Mouse (Mus musculus): Measurements from ENCODE around the gene Praf2. TPM values are rescaled to one million over a fixed set of nuclear protein-coding genes. Genes with fewer than 3 reads are reported as not detected.

Praf2 gene
- total and polyA plus RNA-seq, 3 experiments, result 25.7 to 49.1 (median 40.6) TPM

DNA sequence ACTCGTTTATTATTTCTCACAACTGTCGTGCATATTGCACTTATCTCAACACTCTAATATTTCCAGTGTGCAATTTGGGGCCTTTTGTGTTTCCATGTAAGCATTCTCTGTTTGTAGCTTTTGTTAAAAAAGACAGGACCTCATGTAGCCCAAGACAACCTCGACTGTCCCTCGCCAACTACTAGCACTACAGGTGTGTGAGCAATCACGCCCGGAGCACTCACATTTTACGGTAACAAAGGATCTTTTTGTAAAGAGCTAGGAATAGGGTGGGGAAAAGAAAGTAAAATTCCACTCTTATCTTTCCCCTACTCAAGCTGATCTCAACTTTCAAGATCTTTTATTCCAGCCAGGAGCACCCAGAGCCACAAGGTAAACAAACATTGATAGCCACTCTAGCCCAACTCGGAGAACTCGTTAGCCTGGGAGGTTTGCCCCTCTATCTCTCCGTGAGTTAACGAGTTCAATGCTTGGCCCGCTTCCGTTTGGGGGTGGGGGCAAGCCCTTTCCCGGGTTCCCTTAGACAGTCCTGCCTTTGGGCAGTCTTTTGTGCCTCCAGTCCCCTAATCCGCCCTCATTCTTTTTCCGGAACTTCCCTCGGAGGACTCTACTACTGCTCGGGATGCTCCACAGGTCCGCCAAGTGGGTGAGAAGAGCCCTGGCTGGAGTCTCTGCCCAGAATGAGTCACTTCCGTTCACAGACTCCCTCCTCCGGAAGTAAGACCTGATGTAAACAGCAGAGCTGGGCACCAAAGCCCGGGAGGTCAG lies 6.5 kb upstream of the Praf2 start, which contains the start of gene Gm45208:
Gene Gm45208 (plus strand): TSS at position 732 of the 768 bp plus-strand sequence.
- Histone ChIP-seq H3K36me3 (replicated peaks in 1 of 2; ENCODE audit: control insufficient read depth in 1 of 2, insufficient read depth in 1 of 2, low read length in 1 of 2) (peaks cover 18 to 31% of the 10 kb centered on the region in 2 experiments), H3K9ac (ENCODE audit: insufficient read depth, low read depth) (peak within 1 kb of the TSS; percentile 86), H3K27ac (ENCODE audit: insufficient read depth, low read depth) (peak within 1 kb of the TSS; percentile 40; the same call in 1 of the 2 replicates), H3K4me3 (replicated peaks in 1 of 3; ENCODE audit: low read depth in 2 of 3, low read length in 2 of 3, poor library complexity in 1 of 3) (peak within 1 kb of the TSS; percentile 68 to 90 (median 75)), H3K9me3 (replicated peaks; ENCODE audit: low read length) (no peaks in the 10 kb centered on the region), H3K4me1 (ENCODE audit: control insufficient read depth in 1 of 2, insufficient read depth in 2 of 2) (peaks cover 6 to 14% of the 10 kb centered on the region in 2 experiments), H3K27me3 (replicated peaks) (no peaks in the 10 kb centered on the region), H3K4me2 (ENCODE audit: insufficient read depth, low read depth, poor library complexity, severe bottlenecking) (peak within 1 kb of the TSS; percentile 93), H3K79me2 (replicated peaks; ENCODE audit: control insufficient read depth, extremely low read depth, insufficient read depth, poor library complexity, severe bottlenecking) (peaks cover 9% of the 10 kb centered on the region)
- TF ChIP-seq JUN (IDR thresholded peaks at IDR 0.05; ENCODE audit: insufficient read depth, low read depth, low read length), result peak; percentile 40
- TF ChIP-seq E2F4 (IDR thresholded peaks at IDR 0.05; ENCODE audit: insufficient replicate concordance, low read depth, low read length), result no peak
- TF ChIP-seq NELFE (IDR thresholded peaks at IDR 0.05; ENCODE audit: low read depth, low read length), result 0 out of 2 replicates have a peak, but pooled peaks have one; percentile 47
- no peak for TF ChIP-seq MAFK (IDR thresholded peaks at IDR 0.05; ENCODE audit: insufficient replicate concordance, low read length)
- TF ChIP-seq RAD21 (IDR thresholded peaks at IDR 0.05; ENCODE audit: low read depth, low read length), result no peak
- peak; percentile 65; the same call in 1 of the 2 replicates for TF ChIP-seq KAT2A (IDR thresholded peaks at IDR 0.05; ENCODE audit: insufficient replicate concordance, low read length)
- TF ChIP-seq HCFC1 (IDR thresholded peaks at IDR 0.05; ENCODE audit: low read depth, low read length), result peak; percentile 82
- TF ChIP-seq POLR2A (IDR thresholded peaks at IDR 0.05; ENCODE audit: low read depth, low read length), result peak; percentile 53
- TF ChIP-seq GABPA (IDR thresholded peaks at IDR 0.05; ENCODE audit: insufficient replicate concordance, low read depth, low read length), result 0 out of 2 replicates have a peak, but pooled peaks have one; percentile 25
- no peak for TF ChIP-seq BHLHE40 (IDR thresholded peaks at IDR 0.05; ENCODE audit: low read depth, low read length)
- TF ChIP-seq UBTF (IDR thresholded peaks at IDR 0.05; ENCODE audit: low read depth, low read length), result no peak
- TF ChIP-seq MAX (IDR thresholded peaks at IDR 0.05; ENCODE audit: low read length), result 0 out of 2 replicates have a peak, but pooled peaks have one; percentile 43
- peak; percentile 66 for TF ChIP-seq ELF1 (IDR thresholded peaks at IDR 0.05; ENCODE audit: low read depth, low read length)
- peak; percentile 33; the same call in 1 of the 2 replicates for TF ChIP-seq CHD2 (IDR thresholded peaks at IDR 0.05; ENCODE audit: low read length)
- no peak for TF ChIP-seq IRF4 (IDR thresholded peaks at IDR 0.05; ENCODE audit: low read depth, low read length)
- TF ChIP-seq SIN3A (IDR thresholded peaks at IDR 0.05; ENCODE audit: low read length), result peak; percentile 94
- peak; percentile 62; the same call in 1 of the 2 replicates for TF ChIP-seq JUND (conservative IDR thresholded peaks at IDR 0.05; ENCODE audit: low read depth, low read length)
- DNase-seq (ENCODE audit: extremely low read depth), result peak; percentile 53
- dilution Hi-C loops (cut with MboI; ENCODE audit: extremely low pct_ligation_motif_present, extremely low pct_unique_long_range_greater_than_20kb, low sequenced_read_pairs) (no loop called here), in situ Hi-C loops (cut with MboI; ENCODE audit: low pct_ligation_motif_present, low pct_unique_long_range_greater_than_20kb, low sequenced_read_pairs) (no loop called here)

DNA sequence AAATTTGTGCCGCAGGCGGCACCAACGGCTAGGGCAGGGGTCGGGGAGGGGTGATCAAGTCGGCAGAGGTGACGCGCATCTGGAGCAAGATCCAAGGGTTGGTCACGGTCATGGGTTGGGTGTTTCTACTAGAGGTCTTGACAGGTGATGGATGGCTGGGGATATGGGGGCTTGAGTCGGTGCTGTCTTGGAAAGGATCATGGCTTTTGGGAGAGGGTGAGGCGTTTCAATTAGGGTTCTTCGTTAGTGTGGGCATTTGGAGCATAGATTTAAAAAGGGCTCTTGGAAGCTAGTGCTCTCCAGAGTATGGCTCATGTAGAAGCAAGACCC lies 6.0 kb upstream of the Praf2 start:
- Histone ChIP-seq H3K4me2 (ENCODE audit: insufficient read depth, low read depth, poor library complexity, severe bottlenecking) (0 out of 2 replicates have a peak overlapping the region, but pooled peaks have one; percentile 93), H3K9me3 (replicated peaks; ENCODE audit: low read length) (no peaks in the 10 kb centered on the region), H3K4me1 (ENCODE audit: control insufficient read depth in 1 of 2, insufficient read depth in 2 of 2) (peaks cover 6 to 14% of the 10 kb centered on the region in 2 experiments), H3K79me2 (replicated peaks; ENCODE audit: control insufficient read depth, extremely low read depth, insufficient read depth, poor library complexity, severe bottlenecking) (peaks cover 9% of the 10 kb centered on the region), H3K4me3 (replicated peaks in 1 of 3; ENCODE audit: low read depth in 2 of 3, low read length in 2 of 3, poor library complexity in 1 of 3) (peak overlapping the region; percentile 68 to 90 (median 75)), H3K27me3 (replicated peaks) (no peaks in the 10 kb centered on the region), H3K9ac (ENCODE audit: insufficient read depth, low read depth) (peak overlapping the region; percentile 86), H3K27ac (ENCODE audit: insufficient read depth, low read depth) (no peak overlapping the region), H3K36me3 (replicated peaks in 1 of 2; ENCODE audit: control insufficient read depth in 1 of 2, insufficient read depth in 1 of 2, low read length in 1 of 2) (peaks cover 24 to 36% of the 10 kb centered on the region in 2 experiments)
- in situ Hi-C loops (cut with MboI; ENCODE audit: low pct_ligation_motif_present, low pct_unique_long_range_greater_than_20kb, low sequenced_read_pairs) (no loop called here), dilution Hi-C loops (cut with MboI; ENCODE audit: extremely low pct_ligation_motif_present, extremely low pct_unique_long_range_greater_than_20kb, low sequenced_read_pairs) (no loop called here)
- DNase-seq (ENCODE audit: extremely low read depth), result no peak
- TF ChIP-seq USF1 (IDR thresholded peaks at IDR 0.05; ENCODE audit: low read depth, low read length) (no peak), POLR2A (IDR thresholded peaks at IDR 0.05; ENCODE audit: low read depth, low read length) (peak; percentile 15; the same call in 1 of the 2 replicates)

Measured in CH12.LX (cell line).